Mouse (Mus musculus) cerebellum, adult 9-10 months (tissue): ENCODE data around the gene Mrps2.
"Not testable (repeated sequence)": the region's sequence is repeated elsewhere in the genome, so short reads cannot be mapped to it uniquely, and the experiment has no call there.

ENCODE experiments used
- DNase-seq: peaks from one replicate; pipeline ENCODE4 v3.0.0; 2022

Gene Mrps2

GRCm38 (mm10) chr2:28477993-28478392 lies 10.1 kb downstream of the Mrps2 start:
- not testable (repeated sequence) for DNase-seq

- no peak for DNase-seq
Observed at GRCm38 (mm10) chr2:28479208-28480204, 11.6 kb downstream of the Mrps2 start.

DNA sequence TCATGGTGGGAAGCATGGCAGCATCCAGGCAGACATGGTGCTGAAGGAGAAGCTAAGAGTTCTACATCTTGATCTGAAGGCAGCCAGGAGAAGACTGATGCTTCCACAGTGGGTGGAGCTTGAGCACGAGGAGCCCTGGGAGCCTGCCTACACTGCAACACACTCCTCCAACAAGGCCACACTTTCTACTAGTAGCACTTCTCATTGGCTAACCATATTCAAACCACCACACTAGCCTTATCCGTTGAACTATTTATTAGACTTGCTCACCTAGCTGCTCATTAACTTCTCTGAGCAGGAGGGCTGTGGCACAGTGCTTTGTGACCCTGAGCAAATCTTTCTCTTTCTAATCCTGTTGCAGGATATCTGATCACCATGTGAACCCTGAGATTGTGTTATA lies 16.0 kb downstream of the Mrps2 start:
- DNase-seq: no peak

DNA sequence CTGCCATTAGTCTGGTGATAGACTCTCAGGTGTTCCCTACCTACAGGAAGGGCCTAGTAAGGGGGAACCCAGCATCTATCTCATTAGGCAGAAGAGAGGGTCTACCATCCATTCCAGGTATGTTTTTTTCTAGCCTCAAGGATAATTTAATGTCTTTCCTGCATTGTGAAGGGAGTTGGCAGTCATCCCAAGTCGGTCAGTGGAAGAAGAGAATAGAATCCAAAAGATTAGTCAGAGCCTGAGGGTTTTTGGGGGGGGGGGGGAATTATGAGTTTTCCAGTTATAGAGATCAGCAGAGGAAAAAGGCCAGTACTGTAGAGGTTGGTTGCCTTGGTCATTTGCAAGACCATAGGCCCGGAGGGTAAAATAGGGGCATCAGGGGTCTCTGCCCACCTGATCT lies 26.7 kb downstream of the Mrps2 start:
- no peak for DNase-seq

DNA sequence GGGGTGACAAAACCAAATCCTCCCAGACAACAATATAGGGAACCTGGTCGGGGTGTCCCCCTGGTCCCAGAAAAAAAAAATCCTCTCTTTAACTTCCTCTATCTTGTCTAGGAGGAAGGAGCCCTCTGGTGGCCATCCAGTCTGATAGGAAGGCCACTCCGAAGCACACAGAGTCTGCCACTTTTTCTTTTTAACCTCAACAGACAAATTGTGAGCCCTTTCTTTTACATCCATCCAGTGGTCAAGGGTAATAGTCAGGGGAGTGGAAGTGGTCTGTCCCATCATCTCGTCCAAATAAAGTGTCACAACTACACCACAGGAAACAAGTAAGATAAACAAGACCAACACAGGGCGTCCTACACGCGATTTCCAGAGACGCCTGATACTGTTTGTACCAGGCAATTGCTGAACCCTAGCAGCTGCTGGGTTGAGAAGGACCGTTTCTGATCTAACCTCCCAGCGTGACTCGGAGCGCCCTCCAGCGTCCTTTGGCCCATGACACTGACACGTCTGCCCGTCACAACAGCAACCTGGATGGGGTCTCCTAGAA lies 27.4 kb downstream of the Mrps2 start:
- no peak for DNase-seq

DNA sequence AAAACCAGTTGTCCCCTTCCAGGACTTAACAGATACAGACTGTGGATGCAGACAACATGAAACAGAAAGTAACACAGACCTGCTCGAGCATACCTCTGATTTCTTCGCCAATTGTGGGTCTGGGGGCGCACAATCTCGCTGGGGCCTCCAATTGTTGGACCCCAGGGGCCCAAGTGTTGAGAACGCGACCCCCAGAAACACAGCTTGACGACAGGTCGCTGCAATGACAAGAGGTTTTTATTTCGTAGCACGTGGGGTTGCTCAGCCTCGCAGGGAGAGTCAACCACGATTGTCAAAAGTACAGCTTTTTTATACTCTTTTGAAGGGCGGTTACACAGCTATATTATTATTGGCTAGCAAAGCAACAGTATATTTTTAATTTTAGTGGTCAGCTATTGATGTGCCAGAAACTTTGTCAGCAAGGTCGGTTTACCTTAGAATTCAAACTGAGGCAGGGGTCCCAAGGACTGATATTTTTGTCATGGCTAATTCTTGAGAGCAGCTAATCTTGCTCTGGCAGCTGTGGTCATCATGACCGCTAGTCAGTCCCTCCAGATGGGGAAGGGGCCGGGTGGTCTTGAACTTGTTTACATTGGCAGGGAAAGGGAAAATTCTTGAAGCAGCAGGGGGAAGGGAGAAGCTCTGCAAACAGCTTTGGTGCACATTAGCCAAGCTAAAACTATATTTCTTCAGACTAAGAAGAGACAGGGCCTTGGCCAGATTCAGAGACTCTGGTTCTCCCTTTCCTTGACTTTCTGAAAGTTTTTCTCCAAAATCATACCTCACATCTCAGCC lies 28.1 kb downstream of the Mrps2 start:
- DNase-seq: no peak

- DNase-seq: no peak
Observed at GRCm38 (mm10) chr2:28496671-28497070, 28.8 kb downstream of the Mrps2 start, which contains the start of gene Gbgt1. Gbgt1 (plus strand) TSS chr2:28496891.

- DNase-seq: no peak
Observed at GRCm38 (mm10) chr2:28497561-28497960, 29.7 kb downstream of the Mrps2 start.

DNA sequence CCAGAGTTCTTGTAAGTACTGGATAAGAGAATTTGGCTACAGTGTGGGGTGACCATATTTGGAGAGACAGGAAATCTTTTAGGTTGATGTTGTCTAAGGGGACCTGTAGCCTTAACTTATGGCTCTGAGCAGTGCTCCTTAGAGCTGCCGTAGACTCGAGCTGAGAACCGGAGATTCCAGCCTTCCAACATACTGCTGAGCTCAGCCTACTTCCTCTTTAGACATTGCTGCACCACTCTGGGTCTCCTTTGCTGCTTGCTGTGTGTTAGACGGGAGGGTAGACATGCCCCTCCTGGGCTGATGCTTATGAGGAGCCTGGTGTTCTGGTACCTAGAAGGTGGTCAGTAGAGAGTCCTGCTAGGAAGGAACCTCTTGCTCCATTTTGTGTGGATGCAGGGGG lies 30.6 kb downstream of the Mrps2 start:
- DNase-seq: no peak

GRCm38 (mm10) chr2:28502987-28503386 lies 35.1 kb downstream of the Mrps2 start:
- DNase-seq: no peak

GRCm38 (mm10) chr2:28504676-28505075 lies 36.8 kb downstream of the Mrps2 start:
- no peak for DNase-seq

GRCm38 (mm10) chr2:28505795-28506194 lies 37.9 kb downstream of the Mrps2 start, which contains the start of gene Gm10134:
Gm10134 (plus strand) TSS chr2:28506095.
- no peak for DNase-seq

DNA sequence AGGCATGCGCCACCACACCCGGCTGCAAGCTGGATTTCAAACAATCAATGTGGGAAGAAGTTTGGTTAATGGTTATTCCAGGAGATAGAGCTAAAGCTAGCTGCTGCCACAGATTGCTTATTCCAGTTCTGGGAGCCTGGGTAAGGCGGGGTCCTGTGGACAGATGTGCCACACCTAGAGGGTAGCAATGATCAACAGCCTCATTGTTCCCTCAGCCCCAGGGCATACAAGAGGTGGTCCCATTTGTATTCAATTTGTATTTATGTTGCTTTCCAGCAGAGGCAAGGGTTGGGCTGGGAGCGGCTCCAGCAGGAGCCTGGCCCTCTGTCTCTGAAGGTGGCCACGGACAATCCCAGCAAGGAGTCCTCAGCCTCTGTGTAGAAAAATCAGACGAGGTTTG lies 38.4 kb downstream of the Mrps2 start:
- DNase-seq: no peak

DNA sequence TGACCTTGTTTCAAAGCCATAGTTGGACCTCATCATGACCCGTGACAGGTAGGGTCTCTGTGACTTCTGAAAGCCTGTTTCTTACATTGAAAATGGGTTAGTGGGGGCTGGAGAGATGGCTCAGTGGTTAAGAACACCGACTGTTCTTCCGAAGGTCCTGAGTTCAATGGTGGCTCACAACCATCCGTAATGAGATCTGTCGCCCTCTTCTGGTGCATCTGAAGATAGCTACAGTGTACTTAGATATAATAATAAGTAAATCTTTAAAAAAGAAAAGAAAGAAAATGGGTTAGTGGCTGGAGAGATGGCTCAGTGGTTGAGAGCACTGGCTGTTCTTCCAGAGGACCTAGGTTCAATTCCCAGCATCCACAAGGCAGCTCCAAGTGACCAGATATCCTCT lies 43.7 kb downstream of the Mrps2 start:
- DNase-seq: not testable (repeated sequence)

GRCm38 (mm10) chr2:28512798-28513401 lies 45.0 kb downstream of the Mrps2 start, which contains the start of gene Ralgds:
Ralgds (plus strand) TSS chr2:28513125.
- peak; percentile 82 for DNase-seq

DNA sequence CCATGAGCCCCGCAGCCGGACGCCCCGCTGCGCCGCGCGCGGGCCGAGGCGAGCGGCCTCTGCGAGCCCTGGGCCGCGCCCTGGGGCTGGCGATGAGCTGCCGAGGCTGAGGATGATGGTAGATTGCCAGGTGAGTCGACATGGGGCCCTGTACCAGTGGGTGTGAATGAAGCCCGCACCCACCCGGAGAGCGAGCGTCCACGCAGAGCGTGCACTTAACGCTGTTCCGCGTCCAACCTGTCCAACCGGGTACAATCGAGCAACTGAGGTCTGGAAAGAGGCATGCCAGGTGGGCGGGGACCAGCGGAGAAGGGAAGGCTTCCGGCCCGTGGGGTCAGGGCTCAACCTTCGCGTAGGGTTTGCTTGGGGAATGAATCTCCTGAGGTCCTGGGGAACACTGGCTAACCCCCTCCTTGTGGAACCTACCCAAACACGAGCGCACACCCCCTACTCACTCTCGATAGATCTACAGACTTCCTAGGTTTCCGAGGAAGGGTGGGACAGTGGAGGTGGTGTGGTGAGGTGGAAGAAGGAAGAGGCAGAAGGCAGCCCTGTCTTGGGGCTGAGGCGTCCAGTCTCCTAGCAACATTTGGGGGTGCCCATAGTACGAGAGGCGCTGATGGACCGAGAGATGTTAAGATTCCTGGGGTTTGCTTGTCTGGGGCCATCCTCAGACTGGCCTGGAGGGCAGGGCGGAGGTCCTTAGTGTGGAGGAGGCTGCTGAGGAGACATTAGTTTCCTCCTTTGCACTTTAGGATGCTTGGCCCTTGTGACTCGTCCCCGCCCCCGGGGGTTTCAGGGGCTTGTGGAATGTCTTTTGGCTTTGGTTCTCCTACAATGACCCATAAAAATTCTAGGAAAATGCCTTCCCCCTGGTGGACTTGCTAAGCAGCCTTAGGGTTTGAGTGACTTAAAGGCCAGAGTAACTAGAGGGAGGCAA lies 45.8 kb downstream of the Mrps2 start:
- peak; percentile 72 for DNase-seq

- DNase-seq: peak; percentile 93
Observed at GRCm38 (mm10) chr2:28514489-28514888, 46.6 kb downstream of the Mrps2 start.

DNA sequence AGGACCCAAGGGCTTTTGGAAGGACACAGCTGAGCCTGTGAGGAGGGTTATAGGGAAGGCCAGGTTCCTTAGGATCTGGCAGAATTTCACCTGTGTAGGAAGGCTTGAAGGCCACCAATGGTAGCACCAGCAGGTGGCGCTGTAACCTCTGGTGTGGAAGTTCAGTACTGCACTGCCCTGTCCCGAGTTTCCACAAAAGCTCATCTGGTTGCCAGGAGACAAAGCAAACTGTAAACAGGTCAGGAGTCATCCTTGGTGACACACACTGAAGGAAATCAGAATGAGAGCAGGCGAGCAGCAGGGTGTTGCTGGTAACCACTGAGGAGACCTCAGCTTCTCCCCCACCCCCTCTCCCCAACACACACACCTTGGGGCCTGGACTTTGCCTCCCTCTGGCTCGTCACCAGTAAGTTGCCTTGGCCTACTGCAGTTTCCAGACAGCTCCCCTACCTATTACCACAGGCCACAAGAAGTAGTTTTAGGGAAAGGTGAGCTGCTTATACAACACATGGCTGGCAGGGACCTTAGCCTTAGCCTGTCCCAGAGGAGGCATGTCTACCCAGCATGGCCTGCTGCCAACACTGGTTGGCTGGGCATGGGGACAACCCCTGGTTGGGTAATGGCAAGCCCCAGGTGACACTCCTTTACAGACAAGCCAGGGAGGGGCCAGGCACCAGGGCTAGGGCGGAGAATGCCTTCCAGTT lies 49.5 kb downstream of the Mrps2 start:
- DNase-seq: peak; percentile 82

DNA sequence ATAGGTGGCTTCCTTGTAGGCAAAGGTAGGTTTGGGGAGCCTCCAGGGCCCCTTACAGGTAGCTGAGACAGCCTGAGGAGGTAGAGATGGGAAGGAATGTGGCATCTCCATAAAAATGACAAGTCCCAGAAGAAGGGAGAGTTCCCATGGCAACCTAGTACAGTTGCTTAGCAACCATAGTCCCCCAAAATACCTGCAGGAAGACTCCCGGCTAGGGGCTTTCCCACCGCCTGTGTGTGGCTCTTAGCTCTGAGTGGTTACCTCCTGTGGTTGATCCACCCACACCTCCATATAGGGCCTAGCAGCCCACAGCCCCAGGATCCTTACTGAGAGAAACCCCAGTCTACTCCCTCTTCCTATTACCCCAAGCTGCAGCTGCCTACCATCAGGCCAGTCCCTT lies 50.4 kb downstream of the Mrps2 start:
- DNase-seq: peak; percentile 29

DNA sequence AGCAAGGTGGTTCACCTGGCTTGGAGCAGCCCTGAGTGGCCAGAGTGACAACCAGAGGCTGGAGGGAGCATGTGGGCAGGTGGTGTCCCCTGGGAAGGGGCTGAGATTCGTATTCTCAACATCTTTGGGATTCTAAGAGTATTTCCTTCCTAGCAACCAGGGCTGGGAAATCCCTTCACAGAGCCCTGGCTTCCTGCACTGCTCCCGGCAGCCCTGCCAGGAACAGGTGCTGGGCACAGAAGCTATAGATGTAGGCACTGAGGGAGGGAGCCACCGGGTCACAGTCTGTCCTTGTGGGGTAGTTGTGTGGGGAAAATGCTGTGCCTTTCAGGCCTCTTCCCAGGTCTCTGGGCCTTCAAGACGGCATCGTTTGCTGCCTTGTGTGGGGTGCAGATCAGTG lies 52.7 kb downstream of the Mrps2 start:
- DNase-seq: peak; percentile 78
